Mouse (Mus musculus) G1E (cell line): ENCODE measurements at regions not wholly inside any gene's neighbourhood (a gene's known extent, or its start where the extent isn't known, plus 50 kb on each side); places are given as distances from the start of the nearest gene placed in this dataset.

Experiments used
- CTCF ChIP-seq: IDR thresholded peaks from 2 replicates; pipeline ENCODE4 v1.5.1; 2012; ENCODE audit warnings: low read depth, low read length, inconsistent platforms, mixed read lengths
- GATA2 ChIP-seq: IDR thresholded peaks from 2 replicates; pipeline ENCODE4 v1.6.1; 2012; ENCODE audit warnings: low read depth, low read length, inconsistent platforms, borderline replicate concordance
- POLR2AphosphoS5 ChIP-seq: IDR thresholded peaks from 2 replicates; pipeline ENCODE4 v1.6.1; 2012; ENCODE audit warnings: low read depth, low read length, inconsistent platforms; ENCODE audit not compliant: insufficient replicate concordance
- TAL1 ChIP-seq: conservative IDR thresholded peaks from 2 replicates; pipeline ENCODE4 v1.6.1; 2012; ENCODE audit warnings: low read depth, low read length, inconsistent platforms, mixed read lengths

- TF ChIP-seq CTCF, result no peak
- TF ChIP-seq POLR2AphosphoS5, result no peak
- TF ChIP-seq GATA2, result no peak
- TF ChIP-seq TAL1, result no peak
These were observed 65.3 kb upstream of the 1700021F07Rik start for GRCm38 (mm10) chr2:173456924-173457623.
